Mouse (Mus musculus) retina, embryonic 14.5 days (tissue): ENCODE data around the gene Lemd2.

Experiments
- DNase-seq: peaks from one replicate; pipeline ENCODE4 v3.0.0-alpha.2; 2015; ENCODE audit warnings: low spot score

Gene Lemd2

DNA sequence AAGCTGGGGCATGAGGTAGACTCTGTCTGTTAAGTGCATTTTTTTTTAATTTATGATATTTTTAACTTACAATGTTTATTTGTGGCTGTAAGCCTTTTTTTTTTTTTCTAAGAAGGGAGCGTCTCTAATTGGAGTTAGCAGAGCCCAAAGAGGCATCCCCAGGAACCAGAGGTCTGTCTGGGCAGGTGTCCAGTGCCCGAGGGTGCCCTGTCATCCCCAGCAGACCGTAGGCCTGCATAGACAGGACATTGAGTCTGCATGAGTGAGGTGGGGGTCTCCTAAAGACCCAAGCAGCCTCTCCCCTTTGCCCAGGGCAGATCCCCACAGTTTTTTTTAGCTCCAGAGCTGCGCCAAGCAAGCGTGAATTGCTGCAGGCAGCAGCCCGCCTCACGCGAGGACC, 48.5 kb downstream of the Lemd2 start:
- no peak for DNase-seq

DNA sequence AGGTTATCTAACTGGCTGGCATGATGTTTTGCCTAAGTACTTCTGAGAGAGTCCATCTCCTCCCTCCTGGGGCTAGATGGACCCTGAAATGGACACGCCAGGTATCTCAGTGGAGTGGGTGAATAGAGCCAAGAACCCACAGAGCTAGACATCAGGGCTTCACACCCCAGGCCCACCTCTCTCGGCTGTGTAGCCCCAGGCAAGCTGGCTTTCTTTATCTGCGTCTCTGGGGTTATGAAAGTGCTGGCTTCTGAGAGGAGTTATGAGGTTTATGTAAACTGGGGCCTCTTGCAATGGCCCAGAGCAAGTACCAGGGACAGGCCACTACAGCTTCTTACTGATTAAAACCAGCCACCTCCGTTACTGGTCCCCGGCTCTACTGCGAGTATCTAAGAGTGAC, 49.4 kb downstream of the Lemd2 start:
- no peak for DNase-seq

DNA sequence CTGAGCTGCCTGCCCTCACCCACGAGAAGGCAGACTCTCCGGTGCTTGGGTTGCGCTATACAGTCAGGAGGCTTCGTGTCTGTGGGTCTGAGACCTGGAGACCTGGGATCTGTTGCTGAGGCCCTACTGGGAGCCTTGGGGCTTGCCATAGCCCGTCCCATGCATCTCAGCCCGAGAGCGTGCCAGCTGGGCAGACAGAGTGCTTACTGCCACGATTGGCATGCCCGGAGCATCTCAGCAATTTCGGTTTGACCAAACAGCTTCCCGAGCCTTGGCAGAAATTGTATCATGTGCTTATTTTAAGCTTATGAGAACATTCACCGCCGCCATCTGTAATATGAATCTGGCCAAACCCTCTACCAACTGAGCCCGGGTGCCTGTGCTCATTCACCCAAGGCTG, 50.0 kb downstream of the Lemd2 start:
- DNase-seq, result no peak

DNA sequence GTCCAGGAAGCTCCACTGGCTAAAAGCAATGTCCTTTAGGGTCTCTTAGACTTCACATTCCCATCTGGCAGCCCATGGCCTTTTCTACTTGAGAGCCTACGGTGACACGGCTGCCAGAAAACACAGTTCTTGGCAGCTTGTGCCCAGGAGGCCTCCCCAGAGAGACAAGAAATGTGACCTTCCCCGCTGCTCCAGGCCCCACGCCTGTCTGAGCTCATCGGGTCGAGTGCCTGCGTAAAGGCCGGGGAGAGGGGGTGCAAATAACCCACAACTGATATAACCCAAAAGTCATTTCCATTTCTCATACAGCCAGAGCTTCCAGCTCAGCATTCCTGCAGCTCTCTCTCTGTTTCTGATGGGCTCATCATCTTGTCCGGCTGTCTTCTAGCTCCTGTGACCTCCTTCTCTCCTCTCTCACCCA, 50.5 kb downstream of the Lemd2 start:
- peak; percentile 53 for DNase-seq

DNA sequence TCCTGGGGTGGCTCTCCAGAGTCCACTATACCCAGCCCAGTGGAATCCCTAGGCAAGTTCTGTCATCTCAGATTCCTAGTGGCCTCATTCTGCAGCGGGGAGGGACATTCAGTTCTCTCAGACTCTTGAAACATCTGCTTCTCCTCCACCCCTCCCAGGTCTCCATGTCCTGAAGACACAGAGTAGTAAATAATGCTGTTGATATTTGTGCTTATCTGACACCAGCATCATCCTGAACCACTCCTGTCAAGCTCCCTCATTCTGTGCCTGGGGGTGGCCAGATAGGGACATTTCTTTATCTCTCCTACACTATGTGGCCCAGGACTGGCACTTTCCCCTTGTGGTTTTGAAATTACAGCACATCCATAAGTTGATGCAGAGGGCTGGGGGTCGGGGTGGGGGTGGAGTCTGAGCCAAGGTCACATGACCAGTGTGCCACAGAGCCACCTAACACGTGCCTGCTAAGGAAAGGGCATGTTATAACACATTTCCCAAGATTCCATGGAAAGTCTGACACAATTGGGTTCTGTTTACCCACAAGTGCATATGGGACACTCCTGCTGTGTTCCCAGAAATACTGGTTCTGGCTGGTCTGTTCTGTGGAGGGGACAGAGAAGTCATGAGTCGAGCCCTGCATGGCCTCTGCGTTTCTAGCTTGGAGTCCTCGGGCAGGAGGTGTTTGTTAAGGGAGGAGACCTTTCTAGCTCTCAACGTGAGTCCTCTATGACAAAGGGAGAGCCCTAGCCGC, 51.1 kb downstream of the Lemd2 start:
- no peak for DNase-seq

DNA sequence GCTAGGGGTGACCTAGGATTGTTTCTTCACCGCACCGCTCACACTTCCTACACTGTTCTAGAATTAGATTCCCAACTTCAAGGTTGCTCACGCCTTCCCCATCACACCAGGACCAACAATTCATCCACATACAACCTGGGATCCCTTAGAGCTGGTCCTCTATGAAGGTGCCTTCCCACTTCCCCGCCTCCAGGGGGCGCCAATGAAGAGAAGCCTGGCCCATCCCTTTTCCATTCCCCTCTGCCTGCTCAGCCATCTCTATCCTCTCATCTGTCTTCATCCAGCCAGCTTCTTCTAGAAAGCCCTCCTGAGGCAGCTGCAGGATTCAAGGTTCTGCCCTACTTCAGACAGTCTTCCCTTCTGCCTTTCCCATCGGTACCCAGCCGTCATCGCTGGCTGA, 52.9 kb downstream of the Lemd2 start:
- peak; percentile 48 for DNase-seq

DNA sequence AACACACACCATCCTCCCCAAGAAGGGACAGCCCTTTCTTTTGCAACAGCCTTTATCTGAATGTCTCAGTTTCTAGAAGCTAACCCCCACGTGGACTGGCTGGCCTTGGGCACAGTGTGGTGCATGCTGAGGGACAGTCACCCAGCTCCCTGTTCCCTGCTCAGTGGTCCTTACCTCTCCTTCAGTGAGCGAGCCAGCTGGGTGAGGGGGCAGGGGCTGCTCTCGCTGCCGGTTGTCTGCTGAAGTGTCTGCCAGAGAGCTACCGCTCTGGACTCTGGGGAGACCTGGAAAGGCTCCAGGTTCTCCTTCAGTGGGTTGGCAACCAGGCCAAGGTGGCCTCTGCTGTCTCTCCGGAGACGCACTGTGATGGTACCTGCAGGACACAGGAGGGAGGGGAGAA, 53.4 kb downstream of the Lemd2 start:
- DNase-seq, result no peak

DNA sequence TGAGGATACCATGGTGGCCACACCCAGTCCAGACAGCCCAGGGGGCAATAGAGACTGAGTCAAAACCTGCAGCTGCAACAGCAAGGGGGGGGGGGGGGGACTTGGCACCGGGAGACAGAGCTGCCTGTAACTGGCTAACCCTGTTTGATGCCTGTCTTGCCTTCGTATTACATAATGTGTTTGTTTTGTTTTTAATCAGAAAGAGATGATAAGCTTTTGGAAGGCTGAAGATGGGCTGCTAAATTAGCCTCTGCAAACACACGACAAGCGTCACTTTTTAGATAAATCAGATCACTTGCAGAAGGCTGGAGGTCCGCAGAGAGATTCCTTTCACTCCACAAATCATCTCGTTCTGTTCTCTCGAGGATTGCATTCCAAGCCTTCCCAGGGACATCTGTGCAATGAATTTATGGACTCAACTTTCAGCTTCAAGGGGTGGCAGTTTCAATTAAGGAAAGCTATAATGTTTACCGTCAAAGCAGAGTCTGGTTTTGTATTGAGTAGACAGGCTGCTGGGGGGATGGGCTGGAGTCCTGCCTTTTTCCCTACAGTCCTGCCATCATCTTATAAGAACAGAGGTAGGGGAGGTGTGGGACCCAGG, 57.8 kb downstream of the Lemd2 start:
- no peak for DNase-seq

DNA sequence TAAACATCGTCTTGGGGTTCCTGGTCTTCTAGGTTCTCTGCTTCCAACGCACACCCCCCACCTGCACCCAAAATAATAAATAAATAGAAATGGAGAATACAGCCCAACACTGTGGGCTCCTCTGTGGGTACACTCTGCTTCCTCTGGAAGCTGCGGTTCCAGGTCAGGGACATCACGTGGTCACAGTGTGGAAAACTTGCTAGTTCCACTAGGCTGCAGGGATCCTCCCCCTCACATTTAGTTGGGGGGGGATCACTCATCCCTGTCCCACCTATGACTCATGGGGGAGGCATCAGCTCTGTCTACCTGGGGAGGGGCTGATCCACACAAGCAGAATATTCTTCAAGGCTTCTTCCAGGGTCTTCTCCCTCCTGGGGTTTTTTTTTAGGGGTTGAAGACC, 60.1 kb downstream of the Lemd2 start:
- DNase-seq, result no peak

DNA sequence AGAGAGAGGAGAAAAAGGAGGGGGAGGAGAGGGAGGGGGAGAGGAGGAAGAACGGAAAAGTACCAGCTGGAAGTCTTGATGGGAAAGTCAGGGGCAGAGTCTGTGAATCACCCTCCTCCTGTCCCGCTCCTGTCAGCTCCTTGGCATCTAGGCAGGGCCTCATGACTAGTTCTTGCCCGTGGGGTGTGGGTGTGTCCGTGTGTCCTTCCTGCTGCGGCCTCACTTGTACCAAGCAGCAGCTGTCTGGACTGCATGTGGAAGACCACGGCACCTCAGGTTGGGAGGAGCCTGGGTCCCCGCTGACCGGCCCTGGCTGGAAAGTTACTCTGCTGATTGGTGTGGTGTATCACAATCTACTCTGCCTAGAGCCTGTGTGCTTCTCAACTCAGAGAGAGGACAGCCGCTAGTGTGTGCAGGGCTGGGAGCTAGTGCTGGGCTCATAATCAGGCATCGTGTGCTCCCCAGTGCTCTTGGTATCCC, 62.3 kb downstream of the Lemd2 start:
- no peak for DNase-seq

DNA sequence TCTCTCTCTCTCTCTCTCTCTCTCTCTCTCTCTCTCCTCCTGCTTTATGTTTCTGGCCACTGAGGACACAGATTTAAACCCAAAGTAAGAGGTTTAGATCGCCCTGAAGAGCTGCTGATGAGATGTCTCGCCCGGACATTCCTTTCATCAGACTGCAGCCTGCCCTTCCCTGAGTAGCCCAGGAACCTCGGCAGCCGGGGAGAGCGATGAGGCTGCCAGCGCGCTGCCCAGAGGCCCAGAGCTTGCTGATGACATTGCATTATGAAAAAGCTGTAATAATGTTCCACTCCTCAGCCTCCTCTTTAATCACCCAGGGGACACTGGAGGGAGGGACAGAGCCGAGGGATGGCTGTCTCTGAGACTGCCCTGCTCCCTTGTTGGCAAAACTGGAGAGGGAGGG, 64.0 kb downstream of the Lemd2 start:
- DNase-seq, result no peak
